Mouse (Mus musculus): ENCODE measurements around the gene E330009J07Rik. TPM values are rescaled to one million over a fixed set of nuclear protein-coding genes. Genes with fewer than 3 reads are reported as not detected.

Gene E330009J07Rik
- polyA plus RNA-seq, 1 experiment from 2014 or later: 17.7 TPM

GRCm38 (mm10) chr6:40431812-40432211, 4.1 kb downstream of the E330009J07Rik start:
- Histone ChIP-seq H3K4me3 (ENCODE audit: low read length) (no peak overlapping the region), H3K4me1 (ENCODE audit: control insufficient read depth, insufficient read depth, low read length) (peaks cover 11% of the 10 kb centered on the region; the same call in 1 of the 2 replicates), H3K9me3 (ENCODE audit: control insufficient read depth, low read length) (no peaks in the 10 kb centered on the region), H3K27ac (ENCODE audit: low read depth, low read length) (no peak overlapping the region), H3K9ac (ENCODE audit: low read depth, low read length) (no peak overlapping the region), H3K27me3 (ENCODE audit: control insufficient read depth, insufficient read depth, low read length) (no peaks in the 10 kb centered on the region), H3K36me3 (ENCODE audit: control insufficient read depth, insufficient read depth, low read length) (no peaks in the 10 kb centered on the region), H3K4me2 (replicated peaks; ENCODE audit: low read depth, low read length) (no peak overlapping the region)
- no peak for ATAC-seq (ENCODE audit: low FRiP score, low TSS enrichment)

GRCm38 (mm10) chr6:40431356-40431755, 4.6 kb downstream of the E330009J07Rik start:
- Histone ChIP-seq H3K27ac (ENCODE audit: low read depth, low read length) (no peak overlapping the region), H3K4me3 (ENCODE audit: low read length) (no peak overlapping the region), H3K36me3 (ENCODE audit: control insufficient read depth, insufficient read depth, low read length) (no peaks in the 10 kb centered on the region), H3K4me1 (ENCODE audit: control insufficient read depth, insufficient read depth, low read length) (peaks cover 8% of the 10 kb centered on the region; the same call in 1 of the 2 replicates), H3K4me2 (replicated peaks; ENCODE audit: low read depth, low read length) (no peak overlapping the region), H3K27me3 (ENCODE audit: control insufficient read depth, insufficient read depth, low read length) (no peaks in the 10 kb centered on the region), H3K9ac (ENCODE audit: low read depth, low read length) (no peak overlapping the region), H3K9me3 (ENCODE audit: control insufficient read depth, low read length) (no peaks in the 10 kb centered on the region)
- WGBS: 75% methylated on average over 4 of the region's 4 CpGs
- no peak for ATAC-seq (ENCODE audit: low FRiP score, low TSS enrichment)

GRCm38 (mm10) chr6:40430878-40431277, 5.1 kb downstream of the E330009J07Rik start:
- no peak overlapping the region for H3K9ac ChIP-seq (ENCODE audit: low read depth, low read length)

GRCm38 (mm10) chr6:40430251-40430650, 5.7 kb downstream of the E330009J07Rik start:
- no peak overlapping the region for H3K27ac ChIP-seq (ENCODE audit: low read depth, low read length)
- no peaks in the 10 kb centered on the region for H3K9me3 ChIP-seq (ENCODE audit: control insufficient read depth, low read length)
- no peak overlapping the region for H3K4me2 ChIP-seq (replicated peaks; ENCODE audit: low read depth, low read length)
- H3K36me3 ChIP-seq (ENCODE audit: control insufficient read depth, insufficient read depth, low read length): no peaks in the 10 kb centered on the region
- H3K4me3 ChIP-seq (ENCODE audit: low read length): no peak overlapping the region
- ATAC-seq (ENCODE audit: low FRiP score, low TSS enrichment): no peak
- no peaks in the 10 kb centered on the region for H3K27me3 ChIP-seq (ENCODE audit: control insufficient read depth, insufficient read depth, low read length)
- peaks cover 6% of the 10 kb centered on the region; the same call in 1 of the 2 replicates for H3K4me1 ChIP-seq (ENCODE audit: control insufficient read depth, insufficient read depth, low read length)
- 87% methylated on average over 3 of the region's 3 CpGs for WGBS
- H3K9ac ChIP-seq (ENCODE audit: low read depth, low read length): no peak overlapping the region

More at GRCm38 (mm10) chr6:40430878-40431277, 5.1 kb downstream of the E330009J07Rik start:
- WGBS: 71% methylated on average over 3 of the region's 3 CpGs
- no peak overlapping the region for H3K27ac ChIP-seq (ENCODE audit: low read depth, low read length)
- no peaks in the 10 kb centered on the region for H3K27me3 ChIP-seq (ENCODE audit: control insufficient read depth, insufficient read depth, low read length)
- H3K36me3 ChIP-seq (ENCODE audit: control insufficient read depth, insufficient read depth, low read length): no peaks in the 10 kb centered on the region
- H3K4me1 ChIP-seq (ENCODE audit: control insufficient read depth, insufficient read depth, low read length): peaks cover 6% of the 10 kb centered on the region; the same call in 1 of the 2 replicates
- no peak overlapping the region for H3K4me3 ChIP-seq (ENCODE audit: low read length)
- no peak for ATAC-seq (ENCODE audit: low FRiP score, low TSS enrichment)
- H3K4me2 ChIP-seq (replicated peaks; ENCODE audit: low read depth, low read length): no peak overlapping the region
- H3K9me3 ChIP-seq (ENCODE audit: control insufficient read depth, low read length): no peaks in the 10 kb centered on the region

GRCm38 (mm10) chr6:40429521-40429931, 6.4 kb downstream of the E330009J07Rik start:
- 68% methylated on average over 4 of the region's 4 CpGs for WGBS
- Histone ChIP-seq H3K4me3 (ENCODE audit: low read length) (no peak overlapping the region), H3K9ac (ENCODE audit: low read depth, low read length) (no peak overlapping the region), H3K27ac (ENCODE audit: low read depth, low read length) (no peak overlapping the region), H3K9me3 (ENCODE audit: control insufficient read depth, low read length) (no peaks in the 10 kb centered on the region), H3K4me2 (replicated peaks; ENCODE audit: low read depth, low read length) (no peak overlapping the region), H3K4me1 (ENCODE audit: control insufficient read depth, insufficient read depth, low read length) (peaks cover 2% of the 10 kb centered on the region; the same call in 1 of the 2 replicates), H3K36me3 (ENCODE audit: control insufficient read depth, insufficient read depth, low read length) (no peaks in the 10 kb centered on the region), H3K27me3 (ENCODE audit: control insufficient read depth, insufficient read depth, low read length) (no peaks in the 10 kb centered on the region)
- no peak for ATAC-seq (ENCODE audit: low FRiP score, low TSS enrichment)

GRCm38 (mm10) chr6:40428696-40429095, 7.2 kb downstream of the E330009J07Rik start:
- WGBS: 62% methylated on average over 3 of the region's 3 CpGs

GRCm38 (mm10) chr6:40427441-40427840, 8.5 kb downstream of the E330009J07Rik start:
- no peaks in the 10 kb centered on the region for H3K27me3 ChIP-seq (ENCODE audit: control insufficient read depth, insufficient read depth, low read length)
- no peak for ATAC-seq (ENCODE audit: low FRiP score, low TSS enrichment)
- H3K4me2 ChIP-seq (replicated peaks; ENCODE audit: low read depth, low read length): no peak overlapping the region
- no peak overlapping the region for H3K9ac ChIP-seq (ENCODE audit: low read depth, low read length)
- H3K4me3 ChIP-seq (ENCODE audit: low read length): no peak overlapping the region
- H3K27ac ChIP-seq (ENCODE audit: low read depth, low read length): no peak overlapping the region
- H3K36me3 ChIP-seq (ENCODE audit: control insufficient read depth, insufficient read depth, low read length): 0 out of 2 replicates have a peak, but pooled peaks cover 2% of the 10 kb centered on the region
- no peaks in the 10 kb centered on the region for H3K9me3 ChIP-seq (ENCODE audit: control insufficient read depth, low read length)
- no peaks in the 10 kb centered on the region for H3K4me1 ChIP-seq (ENCODE audit: control insufficient read depth, insufficient read depth, low read length)
- WGBS: 84% methylated on average over 7 of the region's 7 CpGs

More at GRCm38 (mm10) chr6:40428696-40429095, 7.2 kb downstream of the E330009J07Rik start:
- no peak for ATAC-seq (ENCODE audit: low FRiP score, low TSS enrichment)
- Histone ChIP-seq H3K4me3 (ENCODE audit: low read length) (no peak overlapping the region), H3K27ac (ENCODE audit: low read depth, low read length) (no peak overlapping the region), H3K4me2 (replicated peaks; ENCODE audit: low read depth, low read length) (no peak overlapping the region), H3K9ac (ENCODE audit: low read depth, low read length) (no peak overlapping the region), H3K4me1 (ENCODE audit: control insufficient read depth, insufficient read depth, low read length) (no peaks in the 10 kb centered on the region), H3K27me3 (ENCODE audit: control insufficient read depth, insufficient read depth, low read length) (no peaks in the 10 kb centered on the region), H3K36me3 (ENCODE audit: control insufficient read depth, insufficient read depth, low read length) (no peaks in the 10 kb centered on the region), H3K9me3 (ENCODE audit: control insufficient read depth, low read length) (no peaks in the 10 kb centered on the region)

- H3K9me3 ChIP-seq (ENCODE audit: control insufficient read depth, low read length): no peaks in the 10 kb centered on the region
- ATAC-seq (ENCODE audit: low FRiP score, low TSS enrichment): 0 out of 2 replicates have a peak, but pooled peaks have one; percentile 28
- H3K36me3 ChIP-seq (ENCODE audit: control insufficient read depth, insufficient read depth, low read length): 0 out of 2 replicates have a peak, but pooled peaks cover 3% of the 10 kb centered on the region
- WGBS: 92% methylated on average over 1 of the region's 1 CpGs
- H3K4me1 ChIP-seq (ENCODE audit: control insufficient read depth, insufficient read depth, low read length): no peaks in the 10 kb centered on the region
- H3K4me3 ChIP-seq (ENCODE audit: low read length): no peak overlapping the region
- H3K27ac ChIP-seq (ENCODE audit: low read depth, low read length): no peak overlapping the region
- no peak overlapping the region for H3K4me2 ChIP-seq (replicated peaks; ENCODE audit: low read depth, low read length)
- H3K9ac ChIP-seq (ENCODE audit: low read depth, low read length): no peak overlapping the region
- no peaks in the 10 kb centered on the region for H3K27me3 ChIP-seq (ENCODE audit: control insufficient read depth, insufficient read depth, low read length)
Measured at GRCm38 (mm10) chr6:40423774-40424173, 12.2 kb downstream of the E330009J07Rik start.

GRCm38 (mm10) chr6:40423013-40423412, 12.9 kb downstream of the E330009J07Rik start:
- H3K27ac ChIP-seq (ENCODE audit: low read depth, low read length): no peak overlapping the region
- no peak for ATAC-seq (ENCODE audit: low FRiP score, low TSS enrichment)
- WGBS: 83% methylated on average over 1 of the region's 1 CpGs

More at GRCm38 (mm10) chr6:40423013-40423412, 12.9 kb downstream of the E330009J07Rik start:
- 0 out of 2 replicates have a peak, but pooled peaks cover 3% of the 10 kb centered on the region for H3K36me3 ChIP-seq (ENCODE audit: control insufficient read depth, insufficient read depth, low read length)
- H3K4me1 ChIP-seq (ENCODE audit: control insufficient read depth, insufficient read depth, low read length): no peaks in the 10 kb centered on the region
- no peaks in the 10 kb centered on the region for H3K27me3 ChIP-seq (ENCODE audit: control insufficient read depth, insufficient read depth, low read length)
- H3K9ac ChIP-seq (ENCODE audit: low read depth, low read length): no peak overlapping the region
- no peaks in the 10 kb centered on the region for H3K9me3 ChIP-seq (ENCODE audit: control insufficient read depth, low read length)
- H3K4me2 ChIP-seq (replicated peaks; ENCODE audit: low read depth, low read length): no peak overlapping the region
- no peak overlapping the region for H3K4me3 ChIP-seq (ENCODE audit: low read length)

All from kidney, embryonic 14.5 days (tissue).